Mouse (Mus musculus) cerebellum, adult 9-11 months (tissue): ENCODE measurements around the gene Sgpp2.
A peak's percentile ranks its signal among the peaks of the same experiment; 100 is the strongest.

Experiments used
- DNase-seq: peaks from one replicate; pipeline ENCODE4 v3.0.0; 2022

The Sgpp2 gene

DNA sequence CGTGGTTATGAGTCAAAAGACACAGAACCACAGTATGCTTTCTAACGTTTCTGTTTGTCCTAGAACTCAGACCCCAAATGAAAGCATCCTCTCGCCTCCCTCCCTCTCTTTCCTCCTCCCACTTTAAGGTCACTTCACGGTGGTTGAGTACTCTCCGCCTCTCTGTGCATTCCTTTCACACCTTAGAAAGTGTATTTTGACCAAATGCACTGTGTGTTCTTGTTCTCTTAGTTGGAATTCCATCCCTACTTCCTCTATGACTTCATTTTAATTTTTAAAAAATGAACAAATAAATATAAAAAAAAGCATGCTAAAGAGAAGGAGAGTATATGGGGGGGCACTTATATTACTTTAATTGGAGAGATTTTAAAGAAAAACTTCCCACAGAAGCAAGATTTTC lies 30.4 kb downstream of the Sgpp2 start:
- DNase-seq, result no peak

DNA sequence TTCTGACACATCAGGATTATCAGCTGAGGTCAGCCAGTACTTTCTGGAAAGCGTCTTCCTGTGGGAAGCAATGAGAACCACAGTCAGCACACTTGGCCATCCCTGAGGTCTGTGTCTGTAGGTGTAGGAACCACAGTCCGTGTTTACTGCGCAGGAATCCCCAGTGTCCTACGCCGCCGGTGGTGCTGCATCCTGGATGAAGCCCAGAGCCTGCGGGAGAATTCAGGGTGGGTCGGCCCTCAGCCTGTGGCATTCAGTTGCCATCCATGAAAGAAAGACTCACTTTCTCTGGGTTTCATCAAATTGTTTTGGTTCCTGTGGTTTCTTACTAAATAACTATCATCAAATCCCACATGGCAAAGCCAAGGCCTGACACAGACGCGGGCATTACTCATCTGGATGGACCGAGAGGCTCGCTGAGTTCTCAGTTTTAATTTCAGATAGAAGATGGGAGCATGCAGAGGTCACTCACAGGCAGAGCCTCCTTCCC lies 37.2 kb downstream of the Sgpp2 start:
- no peak for DNase-seq

DNA sequence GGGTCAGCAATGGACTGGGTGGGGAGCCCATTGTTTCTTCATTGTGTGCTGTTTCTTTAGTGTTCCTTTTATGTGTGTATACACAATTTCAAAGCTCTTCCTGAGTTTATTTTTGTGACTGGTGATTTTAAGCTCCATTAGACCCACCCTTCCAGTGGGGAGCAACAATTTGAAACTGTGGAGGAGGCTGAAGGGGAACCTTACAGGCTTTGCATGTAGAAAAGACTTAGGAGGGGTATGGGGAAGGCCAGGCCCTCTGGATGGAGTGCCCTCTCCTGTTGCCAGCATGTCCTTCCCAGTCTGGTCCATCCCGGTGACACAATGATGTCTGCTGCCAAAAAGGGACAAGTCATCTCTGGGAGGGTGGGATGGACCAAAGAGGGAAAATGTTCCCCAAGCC lies 39.1 kb downstream of the Sgpp2 start:
- DNase-seq, result no peak

DNA sequence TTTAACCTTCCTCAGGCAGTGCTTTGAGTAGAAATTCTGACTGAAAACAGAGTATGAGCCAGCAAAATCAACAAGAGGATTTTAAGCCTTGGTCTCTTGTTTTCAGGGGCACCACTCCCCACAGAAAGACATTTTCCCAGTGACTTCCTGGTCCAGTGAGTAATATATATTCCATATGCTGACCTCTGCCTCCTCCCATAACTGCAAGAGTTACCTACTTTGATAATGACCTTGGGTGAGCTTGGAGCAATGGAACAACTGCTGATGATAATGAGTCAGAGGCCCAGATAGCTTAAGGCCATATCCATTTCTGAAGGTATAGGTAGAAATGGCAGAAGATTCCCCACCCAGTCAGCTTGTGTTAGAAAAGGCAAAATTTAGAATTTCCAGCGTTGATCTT lies 43.1 kb downstream of the Sgpp2 start:
- DNase-seq, result no peak

DNA sequence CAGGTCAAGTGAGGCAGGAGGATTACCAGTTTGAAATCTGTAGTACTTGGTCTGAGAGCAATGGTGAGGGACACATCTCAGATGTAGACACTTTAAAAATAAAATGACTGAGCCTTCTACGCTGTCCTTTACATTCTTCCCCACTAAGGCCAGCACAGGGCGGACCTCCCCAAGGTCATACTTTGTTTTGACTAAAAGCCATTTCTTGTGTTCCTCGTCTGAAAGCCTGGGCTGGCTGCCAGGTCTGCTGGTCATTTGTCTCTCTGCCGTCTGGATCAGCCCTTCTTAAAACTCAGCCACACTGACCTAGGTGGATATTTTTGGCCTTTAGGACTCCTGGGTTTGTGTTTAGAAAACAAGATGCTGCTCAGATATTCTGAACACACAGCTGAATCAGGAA lies 45.0 kb downstream of the Sgpp2 start:
- DNase-seq, result peak; percentile 76

DNA sequence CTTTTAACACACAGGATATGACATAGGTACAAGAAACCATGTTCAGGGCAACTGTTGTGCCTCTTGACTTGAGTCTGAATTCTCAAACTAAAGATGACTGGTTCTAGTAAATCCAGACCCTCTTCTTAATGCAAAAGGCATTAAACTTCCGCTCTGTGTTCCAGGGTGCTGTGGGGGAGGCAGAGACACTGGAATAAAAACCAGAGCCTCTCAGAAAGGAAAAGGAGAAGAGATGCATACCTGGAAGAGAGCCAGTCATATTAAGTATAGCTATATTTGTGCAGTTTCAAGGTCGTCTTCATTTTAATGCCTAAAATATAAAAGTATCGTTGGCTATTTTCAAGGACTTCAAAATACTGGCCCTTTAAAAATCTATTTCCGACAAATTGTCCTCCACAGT lies 47.3 kb downstream of the Sgpp2 start:
- no peak for DNase-seq

DNA sequence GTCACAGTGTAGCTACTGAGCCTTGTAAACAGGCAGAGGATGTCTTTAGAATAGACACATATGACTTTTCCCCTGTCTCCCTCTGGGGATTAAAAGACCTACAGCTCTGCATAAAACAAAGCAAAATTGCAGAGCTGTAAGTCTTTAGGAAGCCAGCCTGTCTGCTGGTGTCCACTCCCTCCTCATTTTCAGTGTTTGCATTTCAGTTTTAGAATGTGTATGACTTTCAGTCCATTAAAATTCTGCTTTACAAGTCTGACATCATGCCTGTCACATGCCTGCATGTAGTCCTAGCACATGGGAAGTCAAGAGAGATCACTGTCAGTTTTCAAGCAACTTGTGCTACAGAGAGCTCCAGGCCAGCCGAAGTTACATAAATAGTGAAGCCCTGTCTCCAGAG lies 47.7 kb downstream of the Sgpp2 start:
- no peak for DNase-seq

DNA sequence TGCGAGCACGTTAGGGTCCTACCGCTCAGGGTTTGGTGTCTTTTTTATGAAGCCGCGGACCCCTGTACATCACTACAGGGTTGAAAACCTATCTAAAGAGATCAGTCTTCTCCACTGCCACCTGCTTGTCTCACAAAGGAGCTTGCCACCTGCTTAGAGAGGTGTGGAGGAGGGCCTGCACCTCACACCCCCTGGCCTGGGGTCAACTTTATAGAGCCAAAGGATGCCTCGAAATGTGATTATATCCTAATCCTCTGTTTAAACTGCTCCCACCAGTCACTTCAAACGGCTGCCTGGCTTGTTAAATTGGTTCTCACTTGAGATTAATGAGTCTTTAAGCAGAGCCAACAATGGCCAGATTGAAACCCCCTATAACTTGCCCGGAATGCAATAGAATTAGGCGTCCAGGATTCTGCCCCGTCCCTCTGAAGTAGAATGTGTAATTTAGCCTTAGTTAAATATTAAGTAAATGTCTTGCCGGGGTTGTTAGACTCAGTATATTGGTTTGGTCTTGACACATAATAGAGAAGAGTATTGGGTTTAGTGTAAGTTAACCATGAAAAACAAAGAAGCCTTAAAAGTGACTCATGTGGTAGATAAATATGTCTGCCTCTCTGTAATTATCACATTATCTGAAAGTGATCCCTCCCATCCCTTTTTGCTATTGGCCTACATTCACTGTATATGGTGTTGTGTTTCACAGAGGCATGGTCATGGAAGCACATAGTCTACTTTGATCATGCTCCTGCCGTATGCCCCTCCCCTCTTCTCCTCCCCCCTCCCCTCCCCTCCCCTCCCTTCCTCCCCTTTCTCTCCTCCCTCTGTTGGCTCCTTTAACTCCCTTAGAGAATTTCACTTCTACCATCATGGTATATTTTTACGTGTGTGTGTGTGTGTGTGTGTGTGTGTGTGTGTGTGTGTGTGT lies 54.1 kb downstream of the Sgpp2 start:
- DNase-seq, result no peak

DNA sequence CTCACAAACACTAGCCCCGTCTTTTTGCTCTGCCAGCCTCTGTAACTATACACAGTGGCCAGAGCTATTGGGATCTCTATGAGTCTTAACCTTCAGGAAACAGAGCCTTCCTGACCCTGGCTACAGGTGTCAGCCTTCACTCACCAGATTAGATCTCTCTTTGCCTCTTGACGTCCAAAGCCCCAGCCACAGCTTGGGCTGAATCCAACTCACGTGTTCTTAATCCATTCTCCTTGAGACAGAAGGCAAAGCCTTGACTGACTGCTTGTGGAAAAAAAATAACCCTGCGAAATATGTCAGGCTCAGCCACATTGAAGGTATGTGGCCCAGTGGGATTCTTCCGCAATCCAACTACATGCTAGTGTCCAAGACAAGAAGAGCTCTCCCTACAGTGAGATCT lies 57.7 kb downstream of the Sgpp2 start:
- peak; percentile 38 for DNase-seq

DNA sequence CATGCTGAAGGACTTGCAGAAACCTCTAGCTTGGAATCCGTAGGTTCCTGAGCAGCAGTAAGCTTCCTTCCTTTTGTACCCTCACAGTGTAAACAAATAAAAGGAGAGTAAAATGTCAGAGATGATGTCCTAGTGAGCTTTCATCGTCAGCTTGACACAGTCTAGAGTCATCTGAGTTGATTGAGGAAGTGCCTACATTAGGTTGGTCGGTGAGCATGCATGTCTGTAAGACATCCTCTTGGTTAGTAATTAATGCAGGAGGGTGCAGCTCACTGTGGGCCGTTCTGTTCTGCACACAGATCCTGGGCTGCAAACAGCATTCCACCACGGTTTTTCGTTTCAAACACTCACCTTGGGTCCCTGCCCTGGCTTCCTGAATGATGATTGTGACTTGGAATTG lies 60.0 kb downstream of the Sgpp2 start:
- no peak for DNase-seq

DNA sequence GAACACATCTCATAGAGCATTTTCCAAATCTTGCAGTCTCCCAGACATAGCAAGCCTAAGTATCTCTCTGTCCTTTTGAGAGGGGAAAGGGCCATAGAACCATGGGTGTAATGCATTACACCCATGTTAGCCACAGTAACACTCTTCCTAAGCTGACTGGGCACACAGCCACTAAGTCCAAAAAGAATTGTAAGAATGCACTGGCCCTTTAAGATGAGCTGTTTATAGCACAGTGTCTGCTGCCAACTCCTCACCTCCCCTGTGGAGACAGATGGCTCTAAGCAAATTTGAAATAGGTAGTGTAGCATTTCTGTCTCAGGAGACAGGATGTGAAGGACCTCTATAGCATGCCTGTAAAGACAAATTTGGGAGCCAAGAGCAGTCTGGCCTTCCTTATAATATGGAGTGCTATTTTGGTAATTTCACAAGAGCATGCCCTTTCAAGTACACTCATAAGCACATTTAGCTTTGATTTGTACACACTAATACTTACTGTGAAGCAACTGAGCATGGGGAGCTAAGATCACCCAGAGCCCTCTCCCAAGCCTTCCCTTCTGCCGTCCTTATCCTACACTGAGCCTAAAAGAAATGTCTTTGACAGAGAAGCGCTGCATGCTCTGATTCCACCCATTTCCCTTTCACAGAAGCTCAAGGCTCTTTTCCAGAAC lies 61.6 kb downstream of the Sgpp2 start:
- DNase-seq, result peak; percentile 94

DNA sequence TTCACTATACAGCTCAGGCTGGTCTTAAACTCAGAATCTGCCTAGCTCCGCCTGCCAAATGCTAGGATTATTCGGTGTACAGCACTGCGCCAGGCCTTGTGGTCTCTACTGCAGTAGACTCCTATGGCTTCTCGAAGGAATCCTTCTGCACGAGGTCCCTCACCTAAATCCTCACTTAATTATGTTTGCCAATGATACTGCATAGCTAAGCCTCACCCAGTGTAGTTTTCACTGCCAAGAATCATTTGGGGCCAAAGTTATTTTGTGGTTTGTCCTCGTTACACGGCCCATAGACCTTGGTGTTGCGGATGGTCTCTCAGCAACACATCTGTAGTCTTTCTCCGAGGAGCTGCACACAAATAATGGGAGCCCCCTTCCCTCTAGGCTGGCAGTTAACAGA lies 62.2 kb downstream of the Sgpp2 start:
- no peak for DNase-seq

DNA sequence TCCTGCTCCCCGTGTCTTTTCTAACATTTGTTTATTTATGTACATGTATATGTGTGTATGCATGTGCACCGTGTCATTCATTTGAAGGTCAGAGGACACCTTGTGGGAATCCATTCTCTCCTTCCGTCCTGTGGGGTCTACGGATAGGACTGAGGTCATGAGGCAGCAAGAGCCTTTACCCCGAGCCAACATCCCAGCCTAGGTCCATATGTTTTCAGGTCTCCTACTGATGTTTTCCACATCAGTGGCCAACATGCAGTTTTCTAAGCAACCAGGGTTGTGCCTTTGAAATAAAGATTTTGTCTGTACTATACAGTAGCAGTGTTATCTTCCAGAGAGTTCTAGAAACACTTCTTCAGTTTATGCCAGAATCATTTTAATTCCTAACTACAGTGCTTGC lies 63.7 kb downstream of the Sgpp2 start:
- DNase-seq, result no peak

DNA sequence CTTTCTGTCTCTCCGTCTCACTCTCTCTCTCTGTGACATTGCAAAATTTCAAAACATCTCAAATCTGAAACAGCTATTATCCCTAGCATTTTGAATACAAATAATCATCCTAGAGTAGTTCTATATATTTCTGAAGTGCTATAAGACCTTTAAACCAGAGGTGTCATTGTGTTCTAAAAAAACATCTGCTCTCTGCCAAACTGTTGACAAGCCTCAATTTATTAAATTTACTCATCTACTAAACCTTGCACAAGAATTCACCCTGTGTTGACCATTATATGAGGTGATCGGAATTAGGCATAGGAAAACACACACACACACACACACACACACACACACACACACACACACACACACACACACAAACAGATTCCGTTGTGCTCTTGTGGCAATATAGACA lies 64.9 kb downstream of the Sgpp2 start:
- DNase-seq, result no peak

DNA sequence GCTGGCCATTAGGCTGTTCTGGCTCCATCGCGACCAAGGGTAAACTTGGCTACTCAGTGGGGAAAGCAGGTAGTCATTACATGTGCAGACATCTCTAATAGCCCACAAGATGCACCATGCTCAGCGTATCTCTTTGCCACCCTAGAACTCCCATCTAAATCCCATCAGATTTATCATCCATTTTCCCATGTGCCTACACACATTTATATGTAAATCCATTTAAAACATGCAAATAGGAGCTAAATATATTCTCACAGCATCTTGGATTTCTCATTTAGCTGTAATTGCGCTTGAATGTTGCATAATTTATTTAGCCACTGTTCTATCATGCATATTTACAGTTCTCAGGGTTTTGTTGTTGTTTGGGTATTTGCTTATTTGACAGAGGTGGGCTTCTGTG lies 70.8 kb downstream of the Sgpp2 start:
- DNase-seq, result no peak

DNA sequence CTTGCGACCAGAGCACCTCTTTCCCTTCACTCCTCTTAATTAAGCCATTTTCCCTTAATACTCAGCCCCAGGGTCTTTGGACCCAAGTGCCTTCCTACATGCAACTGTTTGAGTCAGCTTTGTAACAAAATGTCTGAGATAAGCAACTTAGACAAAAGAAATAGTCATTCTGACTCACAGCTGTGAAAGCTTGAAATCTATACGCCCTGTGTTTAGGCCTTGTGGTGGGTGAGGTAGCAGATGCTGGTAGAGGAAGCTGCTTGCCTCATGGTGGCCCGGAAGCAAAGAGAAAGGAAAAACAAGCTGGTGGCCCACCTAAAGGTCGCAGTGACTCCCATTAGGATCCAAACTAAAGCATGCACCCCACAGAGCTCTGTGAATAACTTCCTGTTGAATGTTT lies 77.7 kb downstream of the Sgpp2 start:
- DNase-seq, result no peak

DNA sequence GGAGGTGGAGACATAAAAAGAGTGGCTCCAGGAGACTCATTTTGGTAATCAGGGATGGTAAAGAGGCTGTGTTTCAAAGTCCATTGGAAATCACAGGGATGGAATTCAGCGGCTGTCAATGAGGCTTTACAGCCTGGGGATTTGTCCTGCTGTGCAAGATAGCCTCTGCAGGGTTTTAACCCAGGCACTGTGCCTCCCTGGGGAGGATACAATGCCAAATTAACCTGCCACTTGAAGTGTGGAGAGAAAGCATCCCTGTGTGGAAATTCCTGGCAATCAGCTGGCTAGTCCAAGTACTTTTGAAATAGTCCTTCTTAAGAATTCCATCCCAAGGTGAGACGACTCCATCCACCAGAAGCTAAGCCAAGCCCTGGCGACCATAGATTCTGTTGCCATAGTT lies 78.7 kb downstream of the Sgpp2 start:
- DNase-seq, result no peak

DNA sequence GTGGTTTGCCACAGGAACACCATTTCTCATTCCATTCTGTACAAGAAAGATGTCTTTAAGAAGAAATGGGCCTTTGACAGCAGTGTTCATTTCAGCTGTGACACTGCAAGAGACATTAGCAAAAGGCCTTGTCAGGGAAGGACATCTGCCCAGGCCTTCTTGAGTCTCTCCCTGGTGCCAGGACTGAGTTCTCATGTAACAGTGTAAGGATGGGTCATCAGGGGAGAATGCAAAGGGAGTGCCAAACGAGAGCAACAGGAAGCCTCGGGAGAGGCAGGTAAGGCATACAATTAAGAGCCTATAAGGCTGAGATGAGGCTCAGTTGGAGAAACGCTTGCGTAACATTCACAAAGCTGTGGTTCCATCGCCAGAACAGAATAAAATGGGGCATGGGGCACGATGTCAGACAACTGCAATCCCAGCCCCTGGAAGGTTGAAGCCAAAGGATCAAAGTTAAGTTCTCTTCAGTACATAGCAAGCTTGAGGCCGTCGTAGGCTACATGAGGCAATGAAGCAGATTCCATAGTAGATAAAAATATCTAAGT lies 85.1 kb downstream of the Sgpp2 start:
- no peak for DNase-seq

DNA sequence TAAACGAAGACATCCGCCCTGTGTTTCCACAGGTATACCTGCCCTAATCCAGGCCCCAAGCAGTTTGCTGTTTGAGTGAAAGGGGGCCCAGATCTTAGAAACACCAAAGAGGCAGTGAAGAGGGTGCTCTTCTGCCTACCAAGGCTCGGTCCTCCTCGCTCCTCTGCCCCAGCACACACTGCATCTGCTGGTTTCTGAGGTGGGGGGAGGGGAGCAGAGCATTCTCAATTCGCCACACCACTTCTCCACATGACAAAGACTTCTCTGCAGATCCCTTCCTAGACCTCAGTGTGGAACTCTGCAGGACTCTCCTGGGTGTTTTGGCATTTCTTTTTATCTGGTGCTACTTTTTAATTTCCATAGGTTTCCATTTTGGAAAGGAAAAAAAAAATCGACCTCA lies 85.6 kb downstream of the Sgpp2 start:
- DNase-seq, result no peak

DNA sequence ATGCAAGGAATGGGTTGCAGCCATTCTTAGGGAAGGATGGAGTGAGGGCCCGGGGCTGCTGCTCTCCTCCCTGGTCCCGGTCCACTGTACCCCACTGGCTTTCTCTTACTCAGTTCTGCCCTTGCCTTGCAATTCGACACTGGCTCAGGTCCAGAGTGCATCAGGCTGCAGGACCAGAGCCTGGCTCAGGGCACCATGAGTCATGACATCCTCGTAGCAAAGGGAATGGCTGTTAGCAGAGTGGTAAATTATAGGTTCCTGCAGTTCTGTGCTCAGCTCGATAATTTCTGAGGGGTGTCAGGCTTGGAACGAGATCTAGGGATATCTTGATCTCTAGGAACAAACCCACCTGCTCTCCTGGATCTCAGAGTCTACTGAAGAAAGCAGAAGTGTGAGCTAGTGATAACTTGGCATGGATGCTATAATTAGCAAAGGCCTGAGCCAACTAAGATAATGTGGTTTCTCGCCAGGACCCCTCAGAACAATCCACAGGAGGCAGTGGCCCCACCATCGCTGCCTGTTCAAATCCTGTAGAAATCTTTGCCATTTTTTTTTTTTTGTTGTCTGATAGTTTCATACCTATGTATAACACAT lies 86.3 kb downstream of the Sgpp2 start:
- peak; percentile 78 for DNase-seq

DNA sequence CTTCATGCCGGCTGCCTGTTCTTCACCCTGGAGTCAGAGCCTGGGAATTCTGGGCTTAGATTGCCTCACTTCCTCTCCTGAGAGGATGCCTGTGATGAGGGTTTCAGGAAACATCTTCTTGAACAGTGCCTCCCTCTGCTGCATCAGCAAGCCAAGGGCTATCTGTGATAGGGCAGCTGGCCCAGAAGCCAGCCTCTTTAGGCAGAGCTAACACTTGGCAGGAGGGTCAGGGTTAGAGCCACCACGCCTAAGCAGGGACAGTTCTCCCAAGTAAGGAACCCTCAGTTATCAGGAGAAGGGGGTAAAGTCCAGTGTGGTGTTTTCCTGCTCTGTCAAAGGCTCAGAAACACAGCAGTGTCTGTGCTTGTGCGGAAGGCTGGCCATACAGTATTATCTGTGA lies 89.6 kb downstream of the Sgpp2 start:
- DNase-seq, result no peak

DNA sequence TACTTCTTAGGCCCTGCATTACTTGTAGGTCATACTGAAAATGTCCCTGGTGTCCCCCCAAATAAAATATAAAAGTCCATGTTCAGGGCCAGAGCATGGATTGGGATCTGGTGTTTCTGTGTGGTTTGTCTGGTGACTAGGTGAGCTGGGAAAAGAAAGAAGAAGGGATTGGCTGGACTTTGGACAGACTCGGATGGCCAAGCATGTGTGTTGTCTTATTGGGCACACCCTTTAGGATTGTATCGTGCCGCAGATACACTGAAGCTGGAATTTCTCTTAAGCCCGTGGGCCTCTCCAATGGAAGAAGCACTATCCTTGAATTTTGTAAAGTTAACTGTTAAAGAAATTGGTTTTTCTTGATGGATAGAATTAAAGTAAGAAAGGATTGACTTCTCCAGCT lies 91.3 kb downstream of the Sgpp2 start:
- DNase-seq, result no peak

DNA sequence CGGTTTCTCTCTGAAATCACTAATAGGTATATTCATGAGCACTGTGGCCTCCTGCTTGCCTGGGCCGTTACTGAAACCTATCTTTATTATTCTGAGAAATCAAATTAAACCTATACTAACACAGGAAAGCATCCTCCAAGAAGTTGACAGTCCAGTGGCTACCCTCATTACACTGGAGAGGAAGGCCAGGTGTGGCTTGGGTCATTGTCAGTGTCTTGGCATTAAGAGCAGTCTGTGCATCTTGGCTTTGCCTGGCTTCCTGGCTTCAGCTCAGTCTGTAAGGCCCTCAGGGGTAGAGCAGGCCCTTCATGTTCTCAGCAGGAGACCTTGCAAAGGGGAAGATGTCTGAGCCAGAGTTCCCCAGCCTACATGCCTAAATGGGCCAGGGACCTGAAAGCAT lies 99.3 kb downstream of the Sgpp2 start:
- DNase-seq, result no peak

DNA sequence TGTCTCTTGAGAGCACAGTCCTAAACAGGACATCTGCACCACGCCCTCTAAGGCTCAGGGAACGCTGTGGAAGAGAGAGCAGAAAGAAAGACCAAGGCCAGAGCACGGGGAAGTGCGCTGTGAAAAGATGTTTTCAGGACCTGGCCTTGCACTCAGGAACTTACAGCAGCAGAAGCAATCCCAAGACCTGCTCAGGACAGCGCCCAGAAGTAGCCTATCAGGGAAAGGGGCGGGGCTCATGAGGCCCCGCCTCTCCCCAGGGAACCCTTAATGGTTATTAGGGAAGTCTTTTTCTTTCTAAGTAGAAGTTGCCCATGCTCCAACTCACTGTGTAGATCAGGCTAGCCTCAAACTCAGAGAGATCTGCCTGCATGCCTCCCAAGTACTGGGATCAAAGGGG lies 102.5 kb downstream of the Sgpp2 start:
- no peak for DNase-seq
